Mouse (Mus musculus): ENCODE measurements around the gene Olfr740. TPM values are rescaled to one million over a fixed set of nuclear protein-coding genes. Genes with fewer than 3 reads are reported as not detected.

The Olfr740 gene
- polyA plus RNA-seq (2016; fragmentation: Nextera tagmentation; extraction: Ambion mirVana), result not detected in 2 replicates

DNA sequence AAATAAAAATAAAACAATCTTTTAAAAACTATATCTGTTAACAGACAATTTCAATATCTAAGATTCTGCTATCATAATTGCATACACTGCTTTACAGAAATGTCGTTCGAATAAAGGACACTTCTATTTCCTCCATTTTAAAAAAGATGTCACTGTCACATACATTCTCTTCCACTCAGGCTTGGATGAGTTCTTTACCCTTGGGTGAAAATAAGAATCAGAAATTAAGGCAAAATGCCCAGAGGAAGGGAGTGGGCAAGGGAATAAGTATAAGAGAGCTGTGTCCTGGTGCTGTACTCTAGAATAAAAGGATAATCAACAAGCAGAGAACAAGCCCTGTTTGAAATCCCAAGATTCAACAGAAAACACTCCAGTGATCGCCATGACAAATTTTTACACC lies at the start of gene Olfr740:
Gene Olfr740, plus strand, starts transcription at position 301 of the 400 bp plus-strand sequence.
- H3K4me3 ChIP-seq, result no peak within 1 kb of the TSS
- H3K9me3 ChIP-seq, result no peaks in the 10 kb centered on the region
- no peak for DNase-seq (ENCODE audit: low spot score)
- WGBS, result 83% methylated on average over 3 of the region's 3 CpGs
- H3K27me3 ChIP-seq (ENCODE audit: insufficient read depth, poor library complexity, severe bottlenecking), result no peaks in the 10 kb centered on the region
- no peaks in the 10 kb centered on the region for H3K4me1 ChIP-seq
- no peak within 1 kb of the TSS for H3K27ac ChIP-seq
- no peaks in the 10 kb centered on the region for H3K36me3 ChIP-seq

DNA sequence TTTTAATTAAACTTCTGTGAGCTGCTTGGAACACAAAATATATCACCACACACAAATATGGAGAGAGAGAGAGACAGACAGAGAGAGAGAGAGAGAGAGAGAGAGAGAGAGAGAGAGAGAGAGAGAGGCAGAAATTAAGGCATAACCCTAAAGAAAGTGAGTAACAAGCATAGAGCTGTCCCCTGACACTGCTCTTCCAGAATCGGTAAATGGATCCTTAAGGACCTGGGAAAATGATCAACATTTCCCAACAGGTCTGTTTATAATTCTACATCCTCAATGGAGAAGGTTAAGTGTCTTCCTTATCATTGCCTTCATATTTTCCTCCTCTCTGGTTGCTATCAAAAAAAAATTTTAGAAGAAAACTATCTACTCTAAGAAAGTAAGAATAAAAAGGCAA lies 38.1 kb upstream of the Olfr740 start, which contains the start of gene Olfr738:
Gene Olfr738, plus strand, starts transcription at position 301 of the 400 bp plus-strand sequence.
- no peak within 1 kb of the TSS for H3K27ac ChIP-seq
- H3K4me3 ChIP-seq, result no peak within 1 kb of the TSS
- DNase-seq (ENCODE audit: low spot score), result no peak
- no peaks in the 10 kb centered on the region for H3K36me3 ChIP-seq
- 81% methylated on average over 1 of the region's 1 CpGs for WGBS
- H3K27me3 ChIP-seq (ENCODE audit: insufficient read depth, poor library complexity, severe bottlenecking), result no peaks in the 10 kb centered on the region
- H3K4me1 ChIP-seq, result no peaks in the 10 kb centered on the region
- no peaks in the 10 kb centered on the region for H3K9me3 ChIP-seq

DNA sequence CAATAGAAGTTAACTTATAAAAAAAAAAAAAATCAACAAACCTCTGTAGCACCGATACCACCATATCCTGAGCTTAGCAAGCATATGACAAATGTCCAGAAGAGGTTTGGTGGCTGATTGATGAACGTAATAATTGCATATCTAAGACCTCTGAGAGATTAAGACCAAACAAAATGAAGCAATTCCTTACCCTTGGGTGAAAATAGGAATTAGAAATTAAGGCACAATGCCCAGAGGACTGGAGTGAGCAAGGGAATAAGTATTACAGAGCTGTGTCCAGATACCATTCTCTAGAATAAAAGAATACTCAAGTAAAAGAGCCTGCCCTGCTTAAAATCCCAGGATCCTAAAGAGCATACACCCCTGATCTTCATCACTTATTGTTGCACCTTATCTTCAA lies 27.0 kb upstream of the Olfr740 start, which contains the start of gene Olfr739:
Gene Olfr739, plus strand, starts transcription at position 301 of the 400 bp plus-strand sequence.
- DNase-seq (ENCODE audit: low spot score), result no peak
- Histone ChIP-seq H3K27me3 (ENCODE audit: insufficient read depth, poor library complexity, severe bottlenecking) (no peaks in the 10 kb centered on the region), H3K9me3 (no peaks in the 10 kb centered on the region), H3K4me1 (no peaks in the 10 kb centered on the region), H3K27ac (no peak within 1 kb of the TSS), H3K36me3 (no peaks in the 10 kb centered on the region), H3K4me3 (no peak within 1 kb of the TSS)
- WGBS, result 77% methylated on average over 2 of the region's 2 CpGs

DNA sequence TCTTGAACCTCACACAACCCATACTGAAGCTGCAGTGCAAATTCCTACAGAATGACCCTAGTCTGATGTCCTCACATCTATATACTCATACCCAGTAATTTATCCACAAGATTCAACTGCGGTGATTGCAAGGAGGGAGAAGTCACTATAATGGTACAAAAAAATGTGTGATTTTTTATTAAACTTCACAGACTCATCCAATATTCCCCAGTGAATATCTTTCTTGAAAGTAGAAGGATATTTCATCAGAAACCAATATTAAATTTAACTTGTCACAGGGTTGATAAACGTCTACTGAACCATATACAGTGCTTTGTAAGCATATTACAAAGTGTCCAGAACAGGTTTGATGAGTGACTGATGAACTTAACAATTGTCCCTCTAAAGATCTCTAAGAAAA lies 27.1 kb downstream of the Olfr740 start, which contains the start of gene Olfr741:
Gene Olfr741, plus strand, starts transcription at position 301 of the 400 bp plus-strand sequence.
- no peaks in the 10 kb centered on the region for H3K27me3 ChIP-seq (ENCODE audit: insufficient read depth, poor library complexity, severe bottlenecking)
- no peaks in the 10 kb centered on the region for H3K4me1 ChIP-seq
- DNase-seq (ENCODE audit: low spot score), result no peak
- H3K9me3 ChIP-seq, result no peaks in the 10 kb centered on the region
- no peak within 1 kb of the TSS for H3K27ac ChIP-seq
- H3K4me3 ChIP-seq, result no peak within 1 kb of the TSS
- no peaks in the 10 kb centered on the region for H3K36me3 ChIP-seq
- WGBS, result 62% methylated on average over 2 of the region's 2 CpGs

DNA sequence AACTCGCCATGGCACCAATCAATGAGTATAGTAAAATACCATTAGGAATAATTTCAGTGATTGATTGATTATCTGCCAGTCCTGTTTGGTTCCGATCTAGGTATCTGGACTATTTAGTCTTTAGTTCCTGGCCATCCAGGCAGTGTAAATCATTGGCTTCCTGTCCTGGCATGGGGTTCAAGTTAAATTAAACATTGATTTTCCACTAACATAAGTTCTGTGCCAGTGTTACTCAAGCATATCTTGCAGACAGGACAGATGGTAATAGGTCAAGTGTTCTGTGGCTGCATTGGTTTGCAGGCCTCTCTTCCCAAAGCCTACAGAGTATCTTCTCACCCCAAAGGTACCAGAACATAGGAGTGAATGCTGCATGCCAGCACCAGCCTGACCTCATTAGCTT lies 33.1 kb downstream of the Olfr740 start:
- Histone ChIP-seq H3K36me3 (no peaks in the 10 kb centered on the region), H3K4me3 (no peak overlapping the region), H3K9me3 (no peaks in the 10 kb centered on the region), H3K27me3 (ENCODE audit: insufficient read depth, poor library complexity, severe bottlenecking) (no peaks in the 10 kb centered on the region), H3K4me1 (no peaks in the 10 kb centered on the region), H3K27ac (no peak overlapping the region)
- WGBS, result 71% methylated on average over 2 of the region's 2 CpGs
- DNase-seq (ENCODE audit: low spot score), result no peak

DNA sequence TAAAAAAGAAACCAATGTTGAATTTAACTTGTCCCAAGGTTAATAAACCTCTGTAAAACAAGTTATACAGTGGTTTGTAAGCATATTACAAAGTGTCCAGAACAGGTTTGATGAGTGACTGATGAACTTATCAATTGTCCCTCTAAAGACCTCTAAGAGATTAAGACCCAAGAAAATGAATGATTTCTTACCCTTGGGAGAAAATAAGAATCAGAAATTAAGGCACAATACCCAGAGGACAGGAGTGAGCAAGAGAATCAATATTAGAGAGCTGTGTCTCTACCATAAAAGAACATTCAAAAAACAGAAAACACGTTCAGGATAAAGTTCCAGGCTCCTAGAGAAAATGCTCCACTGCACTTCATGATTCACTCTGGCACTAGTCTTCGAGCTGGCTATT lies 58.0 kb downstream of the Olfr740 start, which contains the start of gene Olfr742:
Gene Olfr742, plus strand, starts transcription at position 301 of the 400 bp plus-strand sequence.
- H3K27ac ChIP-seq, result no peak within 1 kb of the TSS
- no peak for DNase-seq (ENCODE audit: low spot score)
- WGBS, result 64% methylated on average over 2 of the region's 2 CpGs
- H3K9me3 ChIP-seq, result no peaks in the 10 kb centered on the region
- H3K4me1 ChIP-seq, result no peaks in the 10 kb centered on the region
- H3K27me3 ChIP-seq (ENCODE audit: insufficient read depth, poor library complexity, severe bottlenecking), result no peaks in the 10 kb centered on the region
- H3K36me3 ChIP-seq, result no peaks in the 10 kb centered on the region
- no peak within 1 kb of the TSS for H3K4me3 ChIP-seq

Other genes starting within 250 kb of the Olfr740 start
- not detected in 2 replicates for gene Olfr731, start 203.7 kb upstream of the Olfr740 start, polyA plus RNA-seq (2016; fragmentation: Nextera tagmentation; extraction: Ambion mirVana)
- gene Olfr732, start 161.3 kb upstream of the Olfr740 start, polyA plus RNA-seq (2016; fragmentation: Nextera tagmentation; extraction: Ambion mirVana), result not detected in 2 replicates
- gene Olfr733, start 144.0 kb upstream of the Olfr740 start, polyA plus RNA-seq (2016; fragmentation: Nextera tagmentation; extraction: Ambion mirVana), result not detected in 2 replicates
- not detected in 2 replicates for gene Olfr734, start 118.8 kb upstream of the Olfr740 start, polyA plus RNA-seq (2016; fragmentation: Nextera tagmentation; extraction: Ambion mirVana)
- gene Olfr735, start 96.7 kb upstream of the Olfr740 start, polyA plus RNA-seq (2016; fragmentation: Nextera tagmentation; extraction: Ambion mirVana), result not detected in 2 replicates
- gene Tlr11, start 87.6 kb upstream of the Olfr740 start, polyA plus RNA-seq (2016; fragmentation: Nextera tagmentation; extraction: Ambion mirVana), result not detected in 2 replicates
- gene Olfr736, start 64.4 kb upstream of the Olfr740 start, polyA plus RNA-seq (2016; fragmentation: Nextera tagmentation; extraction: Ambion mirVana), result not detected in 2 replicates
- gene Olfr738, start 38.0 kb upstream of the Olfr740 start, polyA plus RNA-seq (2016; fragmentation: Nextera tagmentation; extraction: Ambion mirVana), result not detected in 2 replicates
- gene Olfr739, start 26.9 kb upstream of the Olfr740 start, polyA plus RNA-seq (2016; fragmentation: Nextera tagmentation; extraction: Ambion mirVana), result not detected in 2 replicates
- gene Olfr741, start 27.2 kb downstream of the Olfr740 start, polyA plus RNA-seq (2016; fragmentation: Nextera tagmentation; extraction: Ambion mirVana), result not detected in 2 replicates
- gene Olfr742, start 58.1 kb downstream of the Olfr740 start, polyA plus RNA-seq (2016; fragmentation: Nextera tagmentation; extraction: Ambion mirVana), result not detected in 2 replicates
- not detected in 2 replicates for gene Olfr743, start 76.3 kb downstream of the Olfr740 start, polyA plus RNA-seq (2016; fragmentation: Nextera tagmentation; extraction: Ambion mirVana)
- gene Olfr744, start 169.3 kb downstream of the Olfr740 start, polyA plus RNA-seq (2016; fragmentation: Nextera tagmentation; extraction: Ambion mirVana), result not detected in 2 replicates
- gene Olfr745, start 193.8 kb downstream of the Olfr740 start, polyA plus RNA-seq (2016; fragmentation: Nextera tagmentation; extraction: Ambion mirVana), result not detected in 2 replicates
- gene Olfr746, start 201.5 kb downstream of the Olfr740 start, polyA plus RNA-seq (2016; fragmentation: Nextera tagmentation; extraction: Ambion mirVana), result not detected in 2 replicates
- gene Olfr747, start 247.7 kb downstream of the Olfr740 start, polyA plus RNA-seq (2016; fragmentation: Nextera tagmentation; extraction: Ambion mirVana), result not detected in 2 replicates